Mouse (Mus musculus): ENCODE data around the gene Ercc6. TPM values are rescaled to one million over a fixed set of nuclear protein-coding genes. Genes with fewer than 3 reads are reported as not detected.
A peak's percentile ranks its signal among the peaks of the same experiment; 100 is the strongest.

The Ercc6 gene
- polyA plus RNA-seq, 1 experiment from 2014 or later: 16.0 TPM

DNA sequence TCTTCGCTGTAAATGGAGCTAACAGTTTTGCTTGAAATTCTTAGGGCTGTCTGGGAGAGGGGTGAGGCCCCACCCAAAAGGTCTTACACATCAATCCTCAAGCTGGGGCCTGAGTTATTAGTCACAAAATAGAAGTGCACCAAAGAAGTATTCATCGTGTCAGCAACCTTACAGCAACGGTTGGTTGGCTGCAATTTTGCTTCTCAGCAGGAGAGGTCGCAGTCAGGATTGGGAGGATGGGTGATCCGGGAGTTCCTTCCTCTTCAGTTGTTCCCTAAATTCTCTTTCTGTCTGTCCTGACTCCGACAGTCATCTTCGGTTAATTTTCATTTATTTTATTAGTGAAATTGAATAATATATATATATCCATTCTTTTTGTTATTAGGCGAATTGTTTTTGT is 59.2 kb downstream of the Ercc6 start:
- Histone ChIP-seq H3K36me3 (ENCODE audit: control insufficient read depth, insufficient read depth, low read length) (peaks cover 74% of the 10 kb centered on the region), H3K4me3 (ENCODE audit: low read depth, low read length) (no peak overlapping the region), H3K4me2 (ENCODE audit: low read length) (no peak overlapping the region), H3K4me1 (replicated peaks; ENCODE audit: control insufficient read depth, insufficient read depth, low read length) (no peaks in the 10 kb centered on the region), H3K9me3 (ENCODE audit: control insufficient read depth, low read length) (no peaks in the 10 kb centered on the region), H3K27ac (ENCODE audit: low read depth) (no peak overlapping the region), H3K27me3 (replicated peaks; ENCODE audit: control insufficient read depth, insufficient read depth, low read length) (no peaks in the 10 kb centered on the region), H3K9ac (ENCODE audit: low read length) (no peak overlapping the region)
- DNase-seq (ENCODE audit: low spot score): no peak
- ATAC-seq (replicated peaks; ENCODE audit: low FRiP score, low TSS enrichment, low read depth): no peak
- 70% methylated on average over 8 of the region's 8 CpGs for WGBS

GRCm38 (mm10) chr14:32578420-32578819 is 65.1 kb downstream of the Ercc6 start:
- Histone ChIP-seq H3K36me3 (ENCODE audit: control insufficient read depth, insufficient read depth, low read length) (peaks cover 34% of the 10 kb centered on the region), H3K9me3 (ENCODE audit: control insufficient read depth, low read length) (no peaks in the 10 kb centered on the region), H3K9ac (ENCODE audit: low read length) (no peak overlapping the region), H3K4me2 (ENCODE audit: low read length) (no peak overlapping the region), H3K27me3 (replicated peaks; ENCODE audit: control insufficient read depth, insufficient read depth, low read length) (no peaks in the 10 kb centered on the region), H3K4me1 (replicated peaks; ENCODE audit: control insufficient read depth, insufficient read depth, low read length) (no peaks in the 10 kb centered on the region), H3K4me3 (ENCODE audit: low read depth, low read length) (no peak overlapping the region), H3K27ac (ENCODE audit: low read depth) (no peak overlapping the region)
- DNase-seq (ENCODE audit: low spot score): no peak
- WGBS: 94% methylated on average over 2 of the region's 2 CpGs
- no peak for ATAC-seq (replicated peaks; ENCODE audit: low FRiP score, low TSS enrichment, low read depth)

DNA sequence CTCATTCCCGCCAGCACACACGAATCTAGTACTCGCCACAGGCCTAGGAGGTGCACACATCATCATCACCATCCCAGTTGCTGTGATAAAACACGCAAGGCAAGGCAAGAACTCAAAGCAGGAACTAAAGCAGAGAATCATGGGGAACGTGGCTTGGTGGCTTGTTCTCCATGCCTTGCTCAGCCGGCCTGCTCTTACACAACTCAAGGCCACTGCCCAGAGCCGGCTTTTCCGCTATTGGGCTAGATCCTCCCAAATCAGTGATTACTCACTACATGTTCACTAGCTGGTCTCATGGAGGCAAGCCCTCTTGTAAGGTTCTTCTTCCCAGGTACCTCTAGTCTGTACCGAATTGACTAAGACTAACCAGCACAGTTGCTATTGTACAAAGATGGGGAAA is 70.4 kb downstream of the Ercc6 start:
- no peak for ATAC-seq (replicated peaks; ENCODE audit: low FRiP score, low TSS enrichment, low read depth)

GRCm38 (mm10) chr14:32587013-32587784 is 73.9 kb downstream of the Ercc6 start:
- Histone ChIP-seq H3K4me1 (replicated peaks; ENCODE audit: control insufficient read depth, insufficient read depth, low read length) (no peaks in the 10 kb centered on the region), H3K36me3 (ENCODE audit: control insufficient read depth, insufficient read depth, low read length) (no peaks in the 10 kb centered on the region), H3K27ac (ENCODE audit: low read depth) (no peak overlapping the region), H3K4me2 (ENCODE audit: low read length) (no peak overlapping the region), H3K9ac (ENCODE audit: low read length) (no peak overlapping the region), H3K27me3 (replicated peaks; ENCODE audit: control insufficient read depth, insufficient read depth, low read length) (peaks cover 5% of the 10 kb centered on the region), H3K9me3 (ENCODE audit: control insufficient read depth, low read length) (no peaks in the 10 kb centered on the region), H3K4me3 (ENCODE audit: low read depth, low read length) (no peak overlapping the region)
- DNase-seq (ENCODE audit: low spot score) (peak; percentile 89), ATAC-seq (replicated peaks; ENCODE audit: low FRiP score, low TSS enrichment, low read depth) (no peak; the same call in 1 of the 2 replicates)
- 16% methylated on average over 10 of the region's 10 CpGs for WGBS

More for the DNA sequence above, 70.4 kb downstream of the Ercc6 start:
- H3K9me3 ChIP-seq (ENCODE audit: control insufficient read depth, low read length): no peaks in the 10 kb centered on the region
- H3K4me3 ChIP-seq (ENCODE audit: low read depth, low read length): no peak overlapping the region
- H3K27ac ChIP-seq (ENCODE audit: low read depth): no peak overlapping the region
- H3K4me1 ChIP-seq (replicated peaks; ENCODE audit: control insufficient read depth, insufficient read depth, low read length): no peaks in the 10 kb centered on the region
- H3K27me3 ChIP-seq (replicated peaks; ENCODE audit: control insufficient read depth, insufficient read depth, low read length): no peaks in the 10 kb centered on the region; the same call in 1 of the 2 replicates
- no peak overlapping the region for H3K4me2 ChIP-seq (ENCODE audit: low read length)
- H3K9ac ChIP-seq (ENCODE audit: low read length): no peak overlapping the region
- no peak for DNase-seq (ENCODE audit: low spot score)
- peaks cover under 1% of the 10 kb centered on the region; the same call in 1 of the 2 replicates for H3K36me3 ChIP-seq (ENCODE audit: control insufficient read depth, insufficient read depth, low read length)
- 86% methylated on average over 9 of the region's 9 CpGs for WGBS

GRCm38 (mm10) chr14:32590377-32590776 is 77.1 kb downstream of the Ercc6 start:
- 63% methylated on average over 3 of the region's 3 CpGs for WGBS
- no peak overlapping the region for H3K4me3 ChIP-seq (ENCODE audit: low read depth, low read length)
- no peak overlapping the region for H3K27ac ChIP-seq (ENCODE audit: low read depth)
- no peaks in the 10 kb centered on the region for H3K36me3 ChIP-seq (ENCODE audit: control insufficient read depth, insufficient read depth, low read length)
- H3K9me3 ChIP-seq (ENCODE audit: control insufficient read depth, low read length): no peaks in the 10 kb centered on the region
- peaks cover 29% of the 10 kb centered on the region for H3K27me3 ChIP-seq (replicated peaks; ENCODE audit: control insufficient read depth, insufficient read depth, low read length)
- no peaks in the 10 kb centered on the region for H3K4me1 ChIP-seq (replicated peaks; ENCODE audit: control insufficient read depth, insufficient read depth, low read length)
- ATAC-seq (replicated peaks; ENCODE audit: low FRiP score, low TSS enrichment, low read depth) (no peak), DNase-seq (ENCODE audit: low spot score) (no peak)
- H3K9ac ChIP-seq (ENCODE audit: low read length): no peak overlapping the region
- H3K4me2 ChIP-seq (ENCODE audit: low read length): no peak overlapping the region

- Histone ChIP-seq H3K9ac (ENCODE audit: low read length) (no peak overlapping the region), H3K4me3 (ENCODE audit: low read depth, low read length) (peak overlapping the region; percentile 15), H3K27me3 (replicated peaks; ENCODE audit: control insufficient read depth, insufficient read depth, low read length) (peaks cover 92% of the 10 kb centered on the region), H3K27ac (ENCODE audit: low read depth) (no peak overlapping the region), H3K36me3 (ENCODE audit: control insufficient read depth, insufficient read depth, low read length) (no peaks in the 10 kb centered on the region), H3K4me2 (ENCODE audit: low read length) (peak overlapping the region; percentile 39), H3K9me3 (ENCODE audit: control insufficient read depth, low read length) (no peaks in the 10 kb centered on the region), H3K4me1 (replicated peaks; ENCODE audit: control insufficient read depth, insufficient read depth, low read length) (no peaks in the 10 kb centered on the region)
- WGBS: under 1% methylated on average over 78 of the region's 78 CpGs
- peak; percentile 98 for DNase-seq (ENCODE audit: low spot score)
- peak; percentile 43 for ATAC-seq (replicated peaks; ENCODE audit: low FRiP score, low TSS enrichment, low read depth)
Observed at GRCm38 (mm10) chr14:32597232-32598231, 84.2 kb downstream of the Ercc6 start.

DNA sequence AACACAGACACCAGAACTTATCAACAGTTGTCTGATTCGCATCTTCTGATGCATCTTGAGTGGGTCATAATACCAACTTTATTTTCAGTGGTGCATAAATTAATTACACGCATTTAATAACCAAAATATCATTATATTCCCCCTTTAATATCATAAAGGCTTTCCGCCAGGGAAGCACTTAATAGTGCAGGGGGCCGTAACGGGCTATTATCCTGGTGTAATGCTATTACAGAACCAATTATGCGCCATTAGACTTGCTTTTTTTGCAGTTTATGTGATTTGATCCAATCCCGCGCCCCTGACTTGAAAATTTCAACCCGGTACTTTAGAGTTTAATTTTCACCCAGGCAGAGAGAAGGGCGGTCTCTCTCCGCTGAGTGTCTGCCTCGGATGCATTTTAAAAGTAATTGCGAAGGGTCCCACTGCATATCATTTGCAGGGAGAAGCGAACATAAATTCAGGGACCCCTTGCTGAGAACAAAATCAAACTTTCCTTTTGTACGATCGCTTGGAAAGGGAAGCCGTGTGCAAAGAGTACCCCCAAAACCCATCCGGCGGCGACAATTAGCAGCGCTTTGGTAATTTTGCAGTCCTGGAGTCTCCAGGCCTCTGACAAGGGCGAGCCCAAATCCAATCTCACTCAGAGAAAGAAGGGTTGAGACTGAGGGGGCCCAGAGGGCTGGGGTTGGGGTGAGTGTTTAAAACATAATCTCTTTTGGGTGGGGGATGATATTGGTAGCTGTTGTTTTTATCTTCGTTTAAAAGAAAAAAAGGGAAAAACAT is 85.3 kb downstream of the Ercc6 start:
- no peaks in the 10 kb centered on the region for H3K9me3 ChIP-seq (ENCODE audit: control insufficient read depth, low read length)
- H3K4me3 ChIP-seq (ENCODE audit: low read depth, low read length): no peak overlapping the region
- H3K9ac ChIP-seq (ENCODE audit: low read length): no peak overlapping the region
- H3K36me3 ChIP-seq (ENCODE audit: control insufficient read depth, insufficient read depth, low read length): no peaks in the 10 kb centered on the region
- no peak overlapping the region for H3K27ac ChIP-seq (ENCODE audit: low read depth)
- 7% methylated on average over 23 of the region's 23 CpGs for WGBS
- H3K4me2 ChIP-seq (ENCODE audit: low read length): peak overlapping the region; percentile 16; the same call in 1 of the 2 replicates
- DNase-seq (ENCODE audit: low spot score): no peak
- no peaks in the 10 kb centered on the region for H3K4me1 ChIP-seq (replicated peaks; ENCODE audit: control insufficient read depth, insufficient read depth, low read length)
- no peak for ATAC-seq (replicated peaks; ENCODE audit: low FRiP score, low TSS enrichment, low read depth)
- H3K27me3 ChIP-seq (replicated peaks; ENCODE audit: control insufficient read depth, insufficient read depth, low read length): peaks cover 92% of the 10 kb centered on the region

Data from intestine, embryonic 14.5 days (tissue).